Mouse (Mus musculus): ENCODE results near the gene Art4.
A peak's percentile ranks its signal among the peaks of the same experiment; 100 is the strongest.

- TF ChIP-seq POLR2A (IDR thresholded peaks at IDR 0.05; ENCODE audit: control insufficient read depth in 1 of 2, insufficient read depth in 1 of 2, low read depth in 1 of 2, low read length in 2 of 2, poor library complexity in 1 of 2) (peak; percentile 73 to 97), HCFC1 (IDR thresholded peaks at IDR 0.05; ENCODE audit: low read depth, low read length) (peak; percentile 92), GATA1 (IDR thresholded peaks at IDR 0.05; ENCODE audit: low read depth, low read length) (no peak), UBTF (IDR thresholded peaks at IDR 0.05; ENCODE audit: borderline replicate concordance, insufficient read depth, low read depth, low read length) (no peak), CTCF (IDR thresholded peaks at IDR 0.05 in 2 of 3, conservative IDR thresholded peaks at IDR 0.05 in 1 of 3; ENCODE audit: control insufficient read depth in 1 of 3, insufficient read depth in 1 of 3, low read depth in 2 of 3, low read length in 3 of 3, poor library complexity in 1 of 3, severe bottlenecking in 1 of 3) (no peak), POLR2AphosphoS5 (IDR thresholded peaks at IDR 0.05; ENCODE audit: borderline replicate concordance, low read depth, low read length) (peak; percentile 37; the same call in 1 of the 2 replicates), E2F4 (IDR thresholded peaks at IDR 0.05; ENCODE audit: borderline replicate concordance, low read depth, low read length) (peak; percentile 28; the same call in 1 of the 2 replicates), ETS1 (IDR thresholded peaks at IDR 0.05; ENCODE audit: low read depth, low read length) (0 out of 2 replicates have a peak, but pooled peaks have one; percentile 32), NRF1 (IDR thresholded peaks at IDR 0.05; ENCODE audit: insufficient read depth, low read depth, low read length, poor library complexity, severe bottlenecking) (peak; percentile 39; the same call in 1 of the 2 replicates), KAT2A (conservative IDR thresholded peaks at IDR 0.05; ENCODE audit: low read depth, low read length) (peak; percentile 81), USF1 (IDR thresholded peaks at IDR 0.05; ENCODE audit: low read depth, low read length) (no peak), EP300 (IDR thresholded peaks at IDR 0.05; ENCODE audit: low read depth in 1 of 2, low read length in 2 of 2) (no peak), CHD1 (IDR thresholded peaks at IDR 0.05; ENCODE audit: low read depth, low read length) (peak; percentile 25; the same call in 1 of the 2 replicates)
These were observed 29.5 kb downstream of the Art4 start, which contains the start of gene Wbp11 for GRCm38 (mm10) chr6:136827881-136828561.
